Mouse (Mus musculus) heart, postnatal 14 days (tissue): ENCODE data around the gene Olfr164. TPM values are rescaled to one million over a fixed set of nuclear protein-coding genes. Genes with fewer than 3 reads are reported as not detected.

ENCODE experiments used
- DNase-seq, 2 experiments: peaks; one replicate each; pipeline ENCODE4 v3.0.0; 2021 to 2022
- intact Hi-C: fragments of 180-260 bp; cut with DNase I; formaldehyde crosslinking; loops from one replicate; pipeline ENCODE4 v1.15.1; 2025
- long read RNA-seq, 2 experiments: library from polyadenylated mRNA; stranded (forward); transcript quantifications; one replicate each; pipeline ENCODE4 v2.0.0; 2021
- microRNA-seq, 2 experiments: library from miRNA; unstranded; fragments of <30 nt; microRNA quantifications; one replicate each; pipeline ENCODE4 v1.2.0; 2021 to 2022
- total RNA-seq, 2 experiments: library from RNA; stranded (reverse); gene quantifications; 2 replicates each; pipeline ENCODE4 v1.2.3; 2021

Olfr164 gene
- total RNA-seq, result not detected
- long read RNA-seq, experiment 1, result 0 reads
- long read RNA-seq, experiment 2, result 0 reads

DNA sequence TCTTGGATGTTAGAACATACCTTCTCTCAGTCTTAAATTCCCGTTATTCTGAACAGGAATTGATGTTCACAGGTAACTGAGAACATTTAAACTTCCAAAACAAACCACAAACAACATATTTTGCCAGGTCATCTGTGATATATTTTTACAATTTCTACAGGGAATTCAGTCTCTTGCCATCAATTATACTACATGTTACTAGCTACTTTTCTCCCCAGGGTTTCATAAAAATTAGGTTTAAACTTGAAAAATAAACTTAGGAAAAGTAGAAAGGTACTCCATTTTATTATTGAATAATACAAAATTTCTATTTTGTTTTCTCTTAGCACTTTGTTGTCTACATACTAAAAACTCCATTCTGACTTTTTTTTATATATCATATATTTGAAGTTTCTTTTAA, at the start of gene Olfr164:
Olfr164 (minus strand) TSS at position 101 of the 400 bp plus-strand sequence.
- no peak for DNase-seq
- intact Hi-C loops, result no loop called here

GRCm38 (mm10) chr16:19349111-19349510, 35.2 kb upstream of the Olfr164 start:
- DNase-seq, result no peak

GRCm38 (mm10) chr16:19263235-19263634, 50.6 kb downstream of the Olfr164 start:
- intact Hi-C loops, result no loop called here
- no peak for DNase-seq

More at GRCm38 (mm10) chr16:19349111-19349510, 35.2 kb upstream of the Olfr164 start:
- intact Hi-C loops, result no loop called here

DNA sequence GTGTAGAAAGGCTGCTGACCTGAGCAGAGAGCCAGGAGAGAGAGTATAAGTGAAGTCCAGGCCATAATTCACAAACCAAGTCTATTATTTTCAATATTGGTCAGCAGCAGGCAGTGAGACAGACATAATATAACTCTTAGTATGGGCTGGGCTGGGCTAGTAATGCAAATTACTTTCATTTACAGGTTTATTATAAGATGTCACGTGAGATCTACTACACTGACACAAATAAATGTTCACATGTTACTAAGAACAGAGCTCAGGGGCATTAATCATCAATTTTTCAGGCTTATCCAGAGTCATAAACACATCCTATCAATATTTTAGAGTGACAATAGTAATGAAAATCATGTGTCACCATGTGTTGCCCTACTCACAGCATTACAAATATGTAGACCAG, 53.1 kb downstream of the Olfr164 start:
- no peak for DNase-seq
- intact Hi-C loops, result no loop called here

DNA sequence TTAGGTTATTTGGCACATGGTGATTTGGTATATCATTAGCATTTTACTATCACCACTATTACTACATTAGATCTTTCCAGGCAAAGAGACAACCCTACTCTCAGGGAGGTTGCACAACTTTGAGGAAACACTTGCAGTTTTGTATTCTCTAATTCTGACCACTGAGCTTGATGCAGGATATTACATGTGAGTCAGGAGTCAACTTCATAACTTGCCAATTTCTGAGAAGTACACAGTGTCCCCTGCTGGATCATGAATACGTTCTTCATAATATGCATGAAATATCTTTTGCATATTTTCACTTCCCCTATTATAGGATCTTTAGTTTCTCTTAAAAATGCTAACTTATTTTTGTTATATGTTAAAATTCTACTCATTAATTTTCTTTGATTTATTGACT, 68.0 kb downstream of the Olfr164 start:
- intact Hi-C loops, result no loop called here
- DNase-seq, result no peak

- intact Hi-C loops, result no loop called here
- DNase-seq, result no peak
These were observed 72.3 kb downstream of the Olfr164 start for GRCm38 (mm10) chr16:19241539-19242025.

DNA sequence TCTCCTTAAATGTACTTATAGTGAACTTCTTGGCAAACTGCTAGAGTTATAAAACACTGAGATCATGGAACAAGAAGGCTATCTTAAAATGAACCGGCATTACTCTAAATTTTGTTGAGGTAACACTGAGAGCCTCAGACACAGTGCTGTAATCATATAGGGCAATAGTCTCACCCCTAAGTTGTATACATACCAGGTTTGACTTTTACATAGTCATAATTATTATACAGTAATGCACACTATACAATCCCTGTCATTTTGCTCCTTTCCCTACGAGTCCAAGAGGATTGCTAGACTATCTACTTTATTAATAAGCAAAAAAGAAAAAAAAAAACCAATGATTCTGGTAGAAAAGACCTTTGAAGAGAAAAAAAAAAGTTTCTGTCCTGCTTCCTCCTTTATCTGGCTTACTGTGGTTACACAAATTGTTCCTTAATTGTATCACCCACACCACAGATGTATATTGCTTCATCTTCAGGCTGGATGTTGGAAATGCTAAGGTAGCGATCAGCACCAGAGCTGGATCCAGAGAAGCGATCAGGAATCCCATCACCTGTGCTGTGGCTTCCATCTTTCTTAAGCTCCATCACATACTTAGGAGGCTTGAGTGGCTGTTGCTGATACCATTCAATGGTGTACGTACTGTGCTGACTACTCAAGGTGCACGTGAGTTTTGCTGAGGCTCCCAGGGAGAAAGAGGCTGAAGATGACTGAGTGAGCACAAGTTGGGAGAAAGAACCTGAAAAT, 72.9 kb downstream of the Olfr164 start:
- DNase-seq, result no peak
- intact Hi-C loops, result no loop called here

DNA sequence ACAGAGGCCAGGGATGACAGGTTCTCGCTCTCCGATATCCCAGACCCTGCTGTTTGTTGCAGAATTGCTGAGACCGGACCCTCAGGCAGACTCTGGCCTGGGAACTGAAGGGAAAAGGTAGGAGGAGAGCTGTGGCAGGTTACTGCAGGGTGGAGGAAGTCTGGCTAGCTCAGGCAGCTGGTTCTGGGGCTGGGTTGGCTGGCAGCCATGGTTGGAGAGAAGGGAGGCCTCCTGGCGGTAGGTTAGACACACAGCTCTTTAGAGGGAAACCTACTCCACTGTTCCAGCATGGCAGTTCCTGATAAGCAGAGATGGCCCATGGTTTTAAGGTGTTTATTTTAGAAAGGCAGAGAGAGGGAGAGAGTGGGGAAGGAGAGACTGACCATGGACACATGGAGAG, 77.1 kb downstream of the Olfr164 start:
- no peak for DNase-seq
- intact Hi-C loops, result no loop called here

Small RNA genes lying within 50 kb of the gene (microRNA-seq; reads per million reads assigned to microRNA genes)
- gene Gm23612, result 0 reads per million in 2 experiments

Other genes starting within 250 kb of the Olfr164 start
- gene Olfr165, start 109.1 kb upstream of the Olfr164 start, total RNA-seq, result not detected
- not detected for gene Olfr166, start 169.6 kb upstream of the Olfr164 start, total RNA-seq
- gene Olfr167, start 208.2 kb upstream of the Olfr164 start, total RNA-seq, result not detected
- not detected for gene Olfr168, start 221.5 kb upstream of the Olfr164 start, total RNA-seq